Mouse (Mus musculus) heart, postnatal 14 days (tissue): ENCODE measurements around the gene Ms4a4c. TPM values are rescaled to one million over a fixed set of nuclear protein-coding genes. Genes with fewer than 3 reads are reported as not detected.
"Not testable (repeated sequence)": the region's sequence is repeated elsewhere in the genome, so short reads cannot be mapped to it uniquely, and the experiment has no call there.

Source experiments
- DNase-seq, 2 experiments: peaks; one replicate each; pipeline ENCODE4 v3.0.0; 2021 to 2022
- intact Hi-C: fragments of 180-260 bp; cut with DNase I; formaldehyde crosslinking; loops from one replicate; pipeline ENCODE4 v1.15.1; 2025
- long read RNA-seq, 2 experiments: library from polyadenylated mRNA; stranded (forward); transcript quantifications; one replicate each; pipeline ENCODE4 v2.0.0; 2021
- total RNA-seq, 2 experiments: library from RNA; stranded (reverse); gene quantifications; 2 replicates each; pipeline ENCODE4 v1.2.3; 2021

Gene Ms4a4c
- under 1 TPM in 1 of 2 experiments, not detected in 1; 0.37 TPM for total RNA-seq
- long read RNA-seq, experiment 1, result 0 reads
- long read RNA-seq, experiment 2, result 0 reads

DNA sequence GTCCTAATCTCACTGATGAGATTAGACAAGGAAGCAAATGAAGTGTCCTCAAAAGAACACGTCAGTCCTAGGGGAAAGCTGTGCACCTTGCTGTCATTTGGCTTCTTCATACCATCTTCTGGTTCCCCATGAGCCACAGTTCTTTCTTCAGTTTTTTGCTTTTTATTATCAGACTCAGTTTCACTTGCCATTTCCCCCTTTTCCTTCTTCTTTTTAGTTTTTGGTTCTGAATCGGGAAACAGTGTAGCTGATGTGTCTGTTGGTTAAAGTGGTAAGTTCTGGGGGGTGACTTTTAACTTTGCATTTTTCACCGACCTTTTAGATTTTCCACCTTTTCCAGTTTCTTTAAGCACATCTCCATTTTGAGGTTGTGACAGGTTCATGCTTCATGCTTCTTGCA is at the start of gene Ms4a4c:
Gene Ms4a4c, plus strand, starts transcription at position 244 of the 400 bp plus-strand sequence.
- DNase-seq, result no peak
- intact Hi-C loops, result no loop called here

DNA sequence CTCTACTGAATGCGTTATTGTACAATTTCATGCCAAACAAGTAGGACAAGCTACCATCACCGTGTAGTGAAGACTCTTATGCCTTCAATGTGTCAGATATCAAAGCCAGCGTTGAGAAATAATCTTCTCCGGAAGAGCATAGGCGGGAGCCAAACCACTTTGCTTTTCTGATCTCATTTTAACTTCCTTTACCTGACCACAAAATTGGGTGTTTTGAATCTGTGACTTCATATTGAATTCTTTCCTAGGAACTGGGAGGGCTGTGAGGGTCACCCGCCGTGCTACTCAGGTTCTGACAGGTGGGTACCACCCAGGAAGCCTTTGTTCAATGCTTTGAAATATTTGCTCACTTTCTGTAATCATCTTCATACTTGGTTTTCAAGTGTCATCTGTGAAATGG is 48.8 kb upstream of the Ms4a4c start:
- intact Hi-C loops, result no loop called here
- DNase-seq, result no peak

DNA sequence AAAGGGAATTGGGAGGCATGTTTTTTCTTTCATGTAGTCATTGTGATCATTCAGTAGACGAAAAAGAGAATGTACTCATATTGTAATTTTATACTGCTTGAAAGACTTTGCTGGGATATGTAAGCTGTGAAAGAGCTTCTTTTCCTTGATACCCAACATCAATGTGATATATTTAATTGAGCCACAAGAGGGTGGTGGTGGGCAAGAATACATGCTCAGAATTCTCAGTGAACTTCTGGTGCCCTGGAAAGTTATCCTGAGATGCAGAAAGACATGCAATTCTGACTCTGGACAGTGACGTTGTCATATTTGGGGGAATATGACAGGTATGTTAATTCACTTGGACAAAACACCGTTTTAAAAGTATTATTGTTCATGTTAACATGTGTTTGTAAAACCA is 44.5 kb upstream of the Ms4a4c start:
- DNase-seq, result no peak
- intact Hi-C loops, result loop anchor here (5.0 kb wide), 1 partner anchor 242 kb away; the partner anchor contains the start of gene Ms4a6d

DNA sequence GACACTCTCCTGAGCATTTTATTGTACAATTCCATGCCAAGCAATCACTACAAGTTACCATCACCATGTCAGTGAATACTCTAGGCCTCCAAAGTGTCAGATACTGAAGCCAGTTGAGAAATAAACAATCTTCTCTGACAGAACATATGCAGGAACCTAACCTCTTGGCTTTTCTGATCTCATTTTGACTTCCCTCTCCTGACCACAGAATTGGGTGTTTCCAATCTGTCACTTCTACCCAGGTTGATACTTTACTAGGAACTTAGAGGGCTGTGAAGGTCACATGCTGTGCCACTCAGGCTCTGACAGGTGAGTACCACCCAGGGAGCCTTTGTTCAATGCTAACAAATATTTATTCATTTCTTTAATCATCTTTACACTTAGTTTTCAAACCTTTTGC is 42.6 kb upstream of the Ms4a4c start:
- intact Hi-C loops, result loop anchor here (5.0 kb wide), 1 partner anchor 240 kb away; the partner anchor contains the start of gene Ms4a6d
- DNase-seq, result no peak

DNA sequence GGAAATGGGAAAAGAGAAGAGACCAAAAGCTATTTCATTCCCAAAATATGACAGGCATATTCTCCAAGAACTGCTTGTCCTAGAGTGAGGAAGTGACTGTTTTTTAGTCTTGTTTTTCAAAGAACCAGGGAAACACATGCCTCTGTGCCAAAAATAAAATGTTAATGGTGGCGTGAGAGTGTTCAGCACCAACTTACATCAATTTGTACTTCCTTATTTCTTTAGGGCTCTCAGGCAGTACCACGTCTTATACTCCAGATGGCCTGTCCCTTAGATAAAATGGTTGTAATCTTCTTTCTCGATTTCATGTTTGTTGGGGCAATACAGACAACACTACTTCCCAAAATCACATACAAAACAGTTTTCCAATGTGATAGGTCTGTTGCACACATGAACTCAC is 36.3 kb upstream of the Ms4a4c start:
- no peak for DNase-seq

DNA sequence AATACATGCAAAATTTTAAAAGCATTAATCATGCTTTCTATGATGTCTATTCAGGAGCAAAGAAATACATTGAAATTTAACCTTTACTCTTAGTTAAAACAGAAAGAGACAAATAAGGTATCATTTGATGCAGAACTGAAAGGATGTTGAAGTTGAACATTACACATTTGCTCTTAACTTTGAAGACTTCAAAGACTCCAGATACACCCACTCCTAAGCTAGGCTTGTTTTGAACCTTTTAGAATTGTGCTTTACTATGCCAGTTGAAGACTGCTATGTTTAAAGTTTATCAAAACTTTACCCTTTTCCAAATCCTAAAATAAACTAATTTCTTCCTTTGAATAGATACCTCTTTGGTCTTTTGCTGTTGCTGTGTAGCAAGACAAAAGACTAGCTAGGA is 33.4 kb upstream of the Ms4a4c start:
- intact Hi-C loops, result no loop called here
- DNase-seq, result no peak

More for the DNA sequence above, 36.3 kb upstream of the Ms4a4c start:
- intact Hi-C loops, result no loop called here

DNA sequence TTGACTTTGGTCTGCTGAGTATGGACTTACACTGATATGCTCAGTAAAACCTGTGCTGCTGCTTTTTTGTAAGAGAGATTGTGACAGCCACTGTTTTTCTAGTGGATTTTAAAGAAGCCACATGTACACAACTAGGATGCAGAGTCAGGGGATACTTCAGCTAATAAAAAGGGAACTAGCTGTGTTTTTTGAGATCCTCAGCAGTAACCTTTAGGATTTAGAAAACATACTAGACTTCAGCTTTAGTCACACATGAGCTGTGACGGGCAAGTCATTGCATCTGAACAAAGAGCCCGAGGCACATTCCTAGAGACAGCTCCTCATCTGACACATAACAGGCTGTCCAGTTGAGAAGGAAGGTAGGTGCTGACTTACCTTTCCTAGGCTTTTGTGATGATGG is 29.3 kb upstream of the Ms4a4c start, which contains the start of gene Ms4a4a:
Gene Ms4a4a, plus strand, starts transcription at position 251 of the 400 bp plus-strand sequence.
- no peak for DNase-seq
- intact Hi-C loops, result no loop called here

DNA sequence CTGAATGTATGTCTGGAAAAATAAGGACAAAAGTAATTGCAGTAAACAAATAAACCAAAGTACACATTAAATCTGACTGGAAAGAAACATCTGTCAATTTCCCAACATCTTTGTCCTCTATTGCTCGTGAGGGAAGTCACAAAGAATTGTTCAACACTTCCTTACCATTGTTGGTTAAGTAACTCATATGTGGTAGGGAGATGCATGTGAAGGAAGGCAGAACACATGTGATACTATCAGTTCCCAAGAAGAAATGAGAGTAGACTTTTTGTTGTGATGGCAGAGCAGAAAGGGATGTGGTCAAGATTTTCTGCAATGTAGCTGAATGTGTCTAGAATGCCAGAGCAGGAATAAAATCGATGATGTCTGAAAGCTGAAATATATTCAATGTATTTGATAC is 28.2 kb upstream of the Ms4a4c start:
- no peak for DNase-seq
- intact Hi-C loops, result no loop called here

DNA sequence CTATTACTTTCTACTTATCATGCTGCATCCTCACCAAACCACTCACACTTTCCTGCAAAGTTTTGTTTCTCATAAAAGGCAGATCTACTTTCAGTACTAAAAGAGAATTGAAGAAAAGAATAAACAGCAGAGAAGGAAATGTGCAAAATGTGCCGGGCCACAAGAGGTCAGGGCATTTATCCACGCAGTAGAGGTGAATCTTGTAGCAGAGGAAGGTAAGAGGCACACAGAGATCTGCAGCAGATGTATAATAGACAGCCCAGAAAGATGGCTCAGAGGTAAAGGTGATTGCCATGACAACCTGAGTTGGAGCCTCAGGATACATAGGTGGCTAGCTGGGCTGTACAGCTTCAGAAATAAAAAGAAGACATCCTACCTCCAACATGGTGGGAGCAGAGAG is 17.5 kb upstream of the Ms4a4c start:
- no peak for DNase-seq
- intact Hi-C loops, result no loop called here

DNA sequence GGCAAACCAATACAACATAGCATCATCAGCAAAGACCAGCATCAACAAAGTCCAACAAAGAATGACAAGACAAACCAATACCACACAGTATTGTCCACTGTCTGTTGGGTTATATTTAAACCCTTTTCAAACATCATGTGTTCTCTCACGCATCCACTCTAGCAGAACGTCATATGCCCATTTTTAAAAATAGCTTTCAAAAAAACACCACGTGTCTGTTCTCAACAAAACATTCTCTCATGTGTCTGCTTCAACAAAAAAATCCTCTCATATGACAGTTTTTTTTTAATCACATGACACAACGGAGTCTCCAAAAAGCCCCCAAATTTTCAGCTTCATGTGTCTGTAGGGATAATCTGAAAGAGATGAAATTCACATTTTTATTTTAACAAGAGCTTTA is 16.9 kb upstream of the Ms4a4c start:
- no peak for DNase-seq
- intact Hi-C loops, result no loop called here

DNA sequence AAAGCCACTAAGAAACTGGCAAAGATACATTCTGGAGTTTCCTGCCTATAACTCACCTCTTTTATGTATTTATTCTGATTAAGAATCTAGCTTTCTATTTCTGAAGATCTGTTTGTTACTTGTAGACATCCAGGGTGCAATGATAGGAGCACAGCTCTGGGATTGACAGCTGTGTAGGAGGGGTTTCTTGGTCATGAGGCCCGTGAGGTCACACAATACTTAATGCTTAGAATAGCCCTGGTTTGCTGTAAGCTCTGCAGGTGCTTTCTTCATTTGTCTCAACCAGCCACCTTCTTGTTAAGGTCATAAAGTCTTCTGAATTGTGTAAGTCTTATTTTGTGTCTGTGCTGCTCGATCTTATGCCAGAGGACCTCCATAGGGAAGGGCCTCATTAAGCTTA is 15.6 kb upstream of the Ms4a4c start:
- DNase-seq, result no peak
- intact Hi-C loops, result no loop called here

DNA sequence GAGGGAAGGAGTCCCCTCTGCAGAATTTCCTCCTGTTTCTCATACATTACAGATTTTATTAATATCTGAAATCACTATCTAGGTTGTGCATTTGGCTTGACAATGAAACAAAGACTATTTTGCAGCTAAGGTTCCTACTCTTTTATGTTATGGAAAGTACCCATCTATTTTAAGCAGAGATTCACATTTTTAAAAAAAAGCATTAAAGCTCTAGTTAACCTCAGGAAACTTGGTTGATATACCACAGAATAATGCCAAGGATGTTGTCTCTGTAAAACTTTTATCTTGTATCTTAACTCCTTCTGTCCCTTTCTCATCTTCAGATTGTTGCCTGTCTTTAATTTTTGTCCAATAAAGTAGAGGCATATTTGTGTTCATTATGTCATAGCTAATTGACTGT is 8.8 kb upstream of the Ms4a4c start:
- intact Hi-C loops, result no loop called here
- no peak for DNase-seq

DNA sequence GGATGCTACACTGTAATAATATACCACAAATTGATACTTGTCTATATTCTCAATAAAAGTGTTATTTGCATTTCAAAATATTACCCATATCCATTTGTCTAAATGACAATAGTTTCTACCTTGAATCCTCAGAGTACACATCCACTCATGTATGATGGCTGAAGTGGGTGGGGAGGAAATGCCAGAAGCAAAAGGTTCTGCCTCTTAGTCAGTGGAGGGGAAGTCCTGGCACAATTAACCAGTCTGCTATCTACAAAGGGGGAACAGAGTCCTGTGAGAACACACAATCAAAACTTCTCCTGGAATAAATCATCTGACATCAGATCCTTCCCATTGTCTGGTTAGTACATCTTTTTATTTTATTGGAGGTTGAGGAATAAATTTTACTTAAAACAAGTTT is 2.9 kb downstream of the Ms4a4c start:
- intact Hi-C loops, result no loop called here
- DNase-seq, result no peak

DNA sequence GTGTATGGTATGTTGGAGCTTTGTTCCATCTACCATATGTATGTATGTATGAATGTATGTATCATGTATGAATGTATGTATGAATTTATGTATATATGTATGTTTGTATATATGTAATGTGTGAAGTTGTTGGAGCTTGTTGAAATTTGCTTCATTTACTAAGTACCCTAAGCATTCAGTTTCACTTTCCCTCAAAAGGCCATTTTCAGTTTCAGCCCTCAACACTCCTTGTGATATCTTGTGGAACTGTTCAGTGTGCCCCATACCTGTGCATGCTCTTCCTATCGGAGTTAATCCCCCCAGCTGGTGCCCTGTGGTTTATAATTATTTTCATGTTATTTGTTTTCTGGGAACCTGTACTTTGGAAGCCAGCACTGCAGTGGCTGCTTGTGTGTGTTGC is 4.0 kb downstream of the Ms4a4c start:
- intact Hi-C loops, result no loop called here
- DNase-seq, result no peak

DNA sequence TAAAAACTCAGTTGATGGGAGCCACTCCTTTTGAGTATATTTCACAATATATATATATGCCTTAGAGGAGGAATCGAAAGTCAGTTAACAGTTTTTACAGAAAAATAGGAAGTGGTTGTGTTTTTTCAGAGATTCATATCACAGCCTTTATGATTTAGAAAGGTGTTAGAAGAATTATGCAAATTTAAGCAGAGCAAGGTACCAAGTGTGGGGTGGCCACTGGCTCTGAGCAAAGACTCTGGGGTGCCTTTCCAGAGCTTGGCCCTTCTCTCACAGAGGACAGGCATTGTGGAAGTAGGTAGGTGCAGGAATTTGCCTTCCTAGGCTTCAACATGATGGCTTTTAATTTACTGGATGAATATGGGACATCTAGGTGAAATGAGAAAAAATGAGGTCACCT is 7.1 kb downstream of the Ms4a4c start:
- DNase-seq, result no peak
- intact Hi-C loops, result no loop called here

DNA sequence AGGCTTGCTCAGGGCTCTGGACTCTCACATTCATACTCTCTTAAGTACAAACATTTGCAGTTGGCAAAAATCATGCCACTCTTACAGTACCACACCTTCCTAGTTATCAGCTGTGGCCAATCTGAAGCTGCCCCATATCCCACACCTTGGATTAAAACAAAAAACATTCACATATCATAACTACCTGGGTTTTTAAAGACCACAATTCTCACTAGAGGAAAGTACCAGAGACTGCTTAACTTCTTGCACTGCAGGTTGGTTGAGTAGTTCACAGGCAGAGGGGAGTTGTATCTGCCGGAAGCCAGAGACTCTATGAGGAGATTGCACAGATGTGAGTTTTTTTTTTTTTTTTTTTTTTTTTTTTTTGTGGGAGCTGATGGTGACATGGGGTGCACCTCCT is 9.5 kb downstream of the Ms4a4c start:
- intact Hi-C loops, result no loop called here
- DNase-seq, result no peak

DNA sequence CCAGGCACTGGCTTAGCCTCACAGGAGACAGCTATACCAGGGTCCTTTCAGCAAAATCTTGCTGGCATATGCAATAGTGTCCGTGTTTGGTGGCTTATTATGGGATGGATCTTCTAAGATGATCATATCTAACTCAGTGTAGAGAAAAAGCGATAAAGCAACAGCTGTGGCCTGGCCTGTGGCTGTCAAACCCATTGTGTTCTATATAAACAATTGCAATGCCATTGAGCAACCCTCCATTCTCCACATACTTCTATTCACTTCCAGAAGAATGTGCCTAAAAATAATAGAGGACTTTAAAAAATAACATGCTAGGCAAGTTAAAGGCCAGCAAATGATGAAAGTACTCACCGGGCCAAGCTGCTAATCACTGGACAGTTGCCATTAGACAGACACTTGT is 11.0 kb downstream of the Ms4a4c start:
- intact Hi-C loops, result no loop called here

DNA sequence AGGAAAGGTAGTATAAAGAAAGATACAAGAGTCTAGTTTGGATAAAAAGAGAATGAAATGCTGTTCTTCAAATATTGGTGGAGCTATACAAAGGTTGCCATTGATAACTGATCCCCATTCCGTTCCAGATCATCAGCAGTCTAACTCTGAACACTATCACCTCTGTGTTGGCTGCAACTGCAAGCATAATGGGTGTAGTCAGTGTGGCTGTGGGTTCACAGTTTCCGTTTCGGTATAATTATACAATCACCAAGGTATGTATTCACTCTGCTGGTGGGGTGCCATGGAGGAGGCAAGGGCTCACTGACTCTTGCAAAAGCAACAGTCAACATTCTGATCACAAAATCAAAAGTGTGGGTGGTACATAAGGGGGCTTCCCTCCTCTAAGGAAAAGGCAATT is 14.3 kb downstream of the Ms4a4c start:
- intact Hi-C loops, DNase-seq: not testable (repeated sequence)

More for the DNA sequence above, 11.0 kb downstream of the Ms4a4c start:
- DNase-seq, result no peak

DNA sequence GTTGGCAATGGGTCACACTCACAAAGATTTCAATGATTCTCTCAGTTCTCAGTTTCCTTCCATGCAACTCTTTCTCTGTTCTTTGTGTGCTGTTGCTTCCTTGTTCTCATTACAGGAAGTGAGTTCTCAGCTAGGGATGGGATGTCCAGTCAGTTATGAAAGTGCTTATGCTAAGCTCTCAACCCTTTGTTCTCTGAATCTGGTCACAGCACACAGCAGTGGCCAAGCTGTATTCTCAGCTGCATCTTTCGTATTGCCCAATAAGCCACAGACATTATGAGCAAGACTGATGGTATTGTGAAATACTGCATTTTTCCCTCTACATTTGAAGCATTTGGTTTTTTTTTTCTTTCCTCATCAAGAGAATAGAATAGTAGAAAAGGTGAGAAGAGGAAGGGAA is 26.6 kb downstream of the Ms4a4c start:
- DNase-seq, intact Hi-C loops: not testable (repeated sequence)

DNA sequence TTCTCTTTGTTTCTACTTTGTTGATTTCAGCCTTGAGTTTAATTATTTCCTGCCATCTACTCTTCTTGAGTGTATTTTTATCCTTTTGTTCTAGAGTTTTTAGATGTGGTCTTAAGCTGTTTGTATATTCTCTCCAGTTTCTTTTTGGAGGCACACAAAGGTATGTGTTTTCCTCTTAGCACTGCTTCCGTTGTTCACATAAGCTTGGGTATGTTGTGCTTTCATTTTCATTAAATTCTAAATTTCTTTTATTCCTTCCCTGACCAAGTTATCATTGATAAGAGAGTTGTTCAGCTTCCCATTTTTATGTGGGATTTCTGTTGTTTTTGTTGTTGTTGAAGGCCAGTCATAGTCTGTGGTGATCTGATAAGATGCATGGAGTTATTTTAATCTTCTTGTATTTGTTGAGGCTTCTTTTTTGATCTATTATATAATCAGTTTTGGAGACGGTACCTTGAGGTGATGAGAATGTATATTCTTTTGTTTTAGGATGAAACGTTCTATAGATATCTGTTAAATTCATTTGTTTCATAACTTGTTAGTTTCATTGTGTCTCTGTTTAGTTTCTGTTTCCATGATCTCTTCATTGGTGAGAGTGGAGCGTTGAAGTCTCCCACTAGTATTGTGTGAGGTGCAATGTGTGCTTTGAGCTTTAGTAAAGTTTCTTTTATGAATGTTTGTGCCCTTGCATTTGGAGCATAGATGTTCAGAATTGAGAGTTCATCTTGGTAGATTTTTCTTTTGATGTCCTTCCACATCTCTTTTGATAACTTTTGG is 30.7 kb downstream of the Ms4a4c start:
- no peak for DNase-seq
- intact Hi-C loops, result no loop called here

DNA sequence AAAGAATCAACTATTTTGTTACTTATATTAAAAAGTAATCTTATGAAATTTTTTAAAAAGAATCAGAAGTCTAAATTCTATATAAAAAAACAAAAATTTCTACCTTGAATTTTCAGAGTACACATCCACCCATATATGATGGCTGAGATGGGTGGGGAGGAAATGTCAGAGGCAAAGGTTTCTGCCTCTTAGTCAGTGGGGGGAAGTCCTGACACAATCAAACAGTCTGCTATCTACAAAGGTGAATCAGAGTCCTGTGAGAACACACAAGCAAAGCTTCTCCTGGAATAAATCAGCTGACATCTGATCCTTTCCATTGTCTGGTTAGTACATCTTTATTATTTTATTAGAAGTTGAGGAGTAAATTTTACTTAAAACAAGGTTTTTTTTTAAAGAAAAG is 38.8 kb downstream of the Ms4a4c start, which contains the start of gene Ms4a4b:
Gene Ms4a4b, plus strand, starts transcription at position 216 of the 400 bp plus-strand sequence.
- intact Hi-C loops, result no loop called here
- no peak for DNase-seq

DNA sequence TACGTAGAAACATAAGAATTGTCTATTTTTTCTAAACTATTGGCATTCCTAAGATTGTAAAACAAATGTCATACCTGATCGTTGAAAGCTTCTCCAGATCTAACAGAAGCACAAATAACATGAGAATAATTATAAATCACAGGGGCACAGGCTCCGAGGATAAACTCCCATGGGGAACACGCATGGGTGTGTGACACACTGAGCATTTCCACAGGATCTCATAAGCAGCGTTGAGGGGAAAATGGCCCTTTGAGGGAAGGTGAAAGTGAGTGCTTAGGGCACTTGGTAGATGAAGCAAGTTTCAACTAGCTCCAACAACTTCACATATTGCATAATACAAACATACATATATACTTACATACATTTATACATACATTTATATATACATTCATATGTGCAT is 39.4 kb downstream of the Ms4a4c start:
- DNase-seq, result no peak
- intact Hi-C loops, result no loop called here
